Mouse (Mus musculus) limb, embryonic 11.5 days (tissue): ENCODE measurements around the gene Kctd14. TPM values are rescaled to one million over a fixed set of nuclear protein-coding genes. Genes with fewer than 3 reads are reported as not detected.

ENCODE experiments used
- ATAC-seq: fragments of 200-750 bp; cut with Nextera tagmentation; 2 replicates; pipeline ENCODE4 v1.8.0; 2017; ENCODE audit warnings: low read depth; ENCODE audit not compliant: insufficient number of reproducible peaks, low FRiP score, low TSS enrichment
- DNase-seq: peaks from one replicate; pipeline ENCODE4 v3.0.0-alpha.2; 2015; ENCODE audit warnings: low spot score
- H3K27ac ChIP-seq: fragments of 300-500 bp; sonication (generic); replicated peaks from 2 replicates; pipeline ENCODE4 v1.5.1; 2014; ENCODE audit warnings: low read depth, mild to moderate bottlenecking, low read length
- H3K27me3 ChIP-seq: fragments of 300-500 bp; sonication (generic); 2 replicates; pipeline ENCODE4 v1.6.1; 2014; ENCODE audit warnings: mild to moderate bottlenecking, low read length, mixed read lengths; ENCODE audit not compliant: control insufficient read depth, insufficient read depth
- H3K36me3 ChIP-seq: fragments of 300-500 bp; sonication (generic); 2 replicates; pipeline ENCODE4 v1.6.1; 2014; ENCODE audit warnings: mild to moderate bottlenecking, low read length, moderate library complexity, mixed read lengths; ENCODE audit not compliant: control insufficient read depth, insufficient read depth
- H3K4me1 ChIP-seq: fragments of 300-500 bp; sonication (generic); 2 replicates; pipeline ENCODE4 v1.6.1; 2014; ENCODE audit warnings: low read length, mixed read lengths; ENCODE audit not compliant: control insufficient read depth, insufficient read depth
- H3K4me2 ChIP-seq: fragments of 300-500 bp; sonication (generic); 2 replicates; pipeline ENCODE4 v1.6.1; 2014; ENCODE audit warnings: low read depth, mild to moderate bottlenecking, moderate library complexity; ENCODE audit not compliant: severe bottlenecking
- H3K4me3 ChIP-seq: fragments of 300-500 bp; sonication (generic); 2 replicates; pipeline ENCODE4 v1.5.1; 2014; ENCODE audit warnings: low read depth, low read length
- H3K9ac ChIP-seq: fragments of 300-500 bp; sonication (generic); 2 replicates; pipeline ENCODE4 v1.6.1; 2014; ENCODE audit warnings: mild to moderate bottlenecking, low read length
- H3K9me3 ChIP-seq: fragments of 300-500 bp; sonication (generic); 2 replicates; pipeline ENCODE4 v1.6.1; 2016; ENCODE audit warnings: low read length; ENCODE audit not compliant: control insufficient read depth
- WGBS: fragments of 180-500 bp; shearing (Covaris S2); extraction: QIAGEN DNeasy Blood & Tissue Kit; methylation state at CpG from one replicate; pipeline ENCODE4 v1.1.7; 2014; 5-methylcytosine and 5-hydroxymethylcytosine counted together
- polyA plus RNA-seq: library from polyadenylated mRNA; unstranded; fragments of >200 nt; fragmentation: Nextera tagmentation; extraction: Ambion mirVana; gene quantifications from 2 replicates; pipeline ENCODE4 v1.2.1, GENCODE M21; 2014

Kctd14 gene
- polyA plus RNA-seq, 1 experiment from 2014 or later: 0.65 TPM

GRCm38 (mm10) chr7:97483378-97483777 lies 32.3 kb downstream of the Kctd14 start:
- no peaks in the 10 kb centered on the region for H3K9me3 ChIP-seq
- H3K27ac ChIP-seq: no peak overlapping the region
- H3K9ac ChIP-seq: no peak overlapping the region
- no peak overlapping the region for H3K4me3 ChIP-seq
- peaks cover 4% of the 10 kb centered on the region; the same call in 1 of the 2 replicates for H3K4me1 ChIP-seq
- ATAC-seq: no peak
- H3K27me3 ChIP-seq: no peaks in the 10 kb centered on the region
- H3K4me2 ChIP-seq: no peak overlapping the region
- H3K36me3 ChIP-seq: peaks cover 3% of the 10 kb centered on the region; the same call in 1 of the 2 replicates
- 78% methylated on average over 2 of the region's 2 CpGs for WGBS
- DNase-seq: no peak

GRCm38 (mm10) chr7:97491157-97491556 lies 40.0 kb downstream of the Kctd14 start:
- Histone ChIP-seq H3K9ac (no peak overlapping the region), H3K4me3 (no peak overlapping the region), H3K27me3 (no peaks in the 10 kb centered on the region), H3K9me3 (no peaks in the 10 kb centered on the region), H3K4me2 (no peak overlapping the region), H3K36me3 (peaks cover 2% of the 10 kb centered on the region; the same call in 1 of the 2 replicates), H3K4me1 (no peaks in the 10 kb centered on the region), H3K27ac (no peak overlapping the region)
- no peak for ATAC-seq
- no peak for DNase-seq
- 63% methylated on average over 3 of the region's 3 CpGs for WGBS

- Histone ChIP-seq H3K27ac (no peak overlapping the region), H3K4me1 (no peaks in the 10 kb centered on the region), H3K4me3 (no peak overlapping the region), H3K36me3 (peaks cover 2% of the 10 kb centered on the region; the same call in 1 of the 2 replicates), H3K9me3 (no peaks in the 10 kb centered on the region), H3K9ac (no peak overlapping the region), H3K27me3 (no peaks in the 10 kb centered on the region), H3K4me2 (no peak overlapping the region)
- DNase-seq (no peak), ATAC-seq (no peak)
- WGBS: 96% methylated on average over 4 of the region's 4 CpGs
These were observed 41.3 kb downstream of the Kctd14 start for GRCm38 (mm10) chr7:97492420-97492819.

GRCm38 (mm10) chr7:97495052-97495451 lies 43.9 kb downstream of the Kctd14 start:
- Histone ChIP-seq H3K4me2 (no peak overlapping the region), H3K27me3 (no peaks in the 10 kb centered on the region), H3K9me3 (no peaks in the 10 kb centered on the region), H3K27ac (no peak overlapping the region), H3K4me3 (no peak overlapping the region), H3K4me1 (no peaks in the 10 kb centered on the region), H3K9ac (no peak overlapping the region), H3K36me3 (peaks cover 2% of the 10 kb centered on the region; the same call in 1 of the 2 replicates)
- no peak for DNase-seq
- ATAC-seq: no peak

GRCm38 (mm10) chr7:97500555-97501209 lies 49.6 kb downstream of the Kctd14 start:
- WGBS: 90% methylated on average over 5 of the region's 5 CpGs
- Histone ChIP-seq H3K4me2 (no peak overlapping the region), H3K9ac (no peak overlapping the region), H3K9me3 (no peaks in the 10 kb centered on the region), H3K27me3 (no peaks in the 10 kb centered on the region), H3K4me1 (no peaks in the 10 kb centered on the region), H3K27ac (no peak overlapping the region), H3K36me3 (peaks cover 2% of the 10 kb centered on the region; the same call in 1 of the 2 replicates), H3K4me3 (no peak overlapping the region)
- ATAC-seq: no peak
- DNase-seq: no peak

Other genes with a start within 250 kb of the Kctd14 start
- 2.4 and 2.5 TPM in 2 replicates for gene Usp35, start 119.3 kb upstream of the Kctd14 start, polyA plus RNA-seq
- gene Kctd21, start 119.0 kb upstream of the Kctd14 start, polyA plus RNA-seq: 3.6 and 4.3 TPM in 2 replicates
- 38.6 and 45.3 TPM in 2 replicates for gene Alg8, start 79.7 kb upstream of the Kctd14 start, polyA plus RNA-seq
- gene Ndufc2, start 51.3 kb upstream of the Kctd14 start, polyA plus RNA-seq: 337 and 342 TPM in 2 replicates
- 0.27 TPM in 1 of 2 replicates, not detected in the other for gene Thrsp, start 33.6 kb upstream of the Kctd14 start, polyA plus RNA-seq
- 70.7 and 73.2 TPM in 2 replicates for gene Ints4, start 29.6 kb downstream of the Kctd14 start, polyA plus RNA-seq
- gene Aamdc, start 128.2 kb downstream of the Kctd14 start, polyA plus RNA-seq: 43.4 and 43.5 TPM in 2 replicates
- 29.2 and 29.7 TPM in 2 replicates for gene Rsf1, start 128.6 kb downstream of the Kctd14 start, polyA plus RNA-seq
- 282 and 286 TPM in 2 replicates for gene Clns1a, start 245.3 kb downstream of the Kctd14 start, polyA plus RNA-seq